Mouse (Mus musculus) heart, postnatal 10 days (tissue): ENCODE data around the gene Fam162b. TPM values are rescaled to one million over a fixed set of nuclear protein-coding genes. Genes with fewer than 3 reads are reported as not detected.

Experiments
- DNase-seq, 2 experiments: peaks; one replicate each; pipeline ENCODE4 v3.0.0; 2021
- intact Hi-C: fragments of 180-260 bp; cut with DNase I; formaldehyde crosslinking; loops from one replicate; pipeline ENCODE4 v1.15.1; 2025
- total RNA-seq, 2 experiments: library from RNA; stranded (reverse); gene quantifications; 2 replicates each; pipeline ENCODE4 v1.2.3; 2021

Gene Fam162b
- total RNA-seq: not detected

- no peak for DNase-seq
- intact Hi-C loops: loop anchor here (5.0 kb wide), 1 partner anchor 67 kb away; no protein-coding TSS in a partner anchor
These were observed at the start of gene Fam162b for GRCm38 (mm10) chr10:51590139-51590574. Fam162b (minus strand) TSS chr10:51590517.

DNA sequence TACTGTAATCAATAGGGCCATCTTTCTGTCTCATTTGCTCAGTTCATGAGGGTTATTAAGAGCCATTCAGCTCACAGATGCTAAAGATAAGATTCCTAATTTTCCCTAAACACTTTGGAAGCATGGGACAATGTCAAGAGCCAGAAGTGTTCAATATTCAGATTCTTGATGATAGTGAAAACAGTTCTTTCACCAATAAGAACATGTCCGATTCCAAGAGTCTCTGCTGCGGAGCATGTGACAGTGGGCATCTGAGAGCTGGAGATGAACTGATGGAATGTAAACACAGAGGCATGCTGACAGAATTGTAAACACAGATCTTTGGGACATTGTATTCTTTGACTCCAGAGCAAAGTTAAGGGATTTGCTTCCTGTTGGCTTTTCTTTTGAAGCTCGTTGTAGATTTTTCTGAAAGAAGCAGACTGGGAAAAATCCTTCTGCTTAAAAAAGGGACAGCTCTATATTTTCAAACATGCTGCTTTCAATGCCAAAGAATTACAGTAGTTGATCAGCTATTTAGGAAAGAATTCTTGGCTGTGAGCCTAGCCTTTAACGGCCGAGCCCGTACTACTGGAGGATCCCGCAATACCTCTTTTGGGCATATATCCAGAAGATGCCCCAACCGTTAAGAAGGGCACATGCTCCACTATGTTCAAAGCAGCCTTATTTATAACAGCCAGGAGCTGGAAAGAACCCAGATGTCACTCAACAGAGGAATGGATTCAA is 41.3 kb upstream of the Fam162b start, which contains the start of gene Gprc6a:
Gene Gprc6a (minus strand): TSS at position 51 of the 726 bp plus-strand sequence.
- no peak for DNase-seq
- intact Hi-C loops: no loop called here

DNA sequence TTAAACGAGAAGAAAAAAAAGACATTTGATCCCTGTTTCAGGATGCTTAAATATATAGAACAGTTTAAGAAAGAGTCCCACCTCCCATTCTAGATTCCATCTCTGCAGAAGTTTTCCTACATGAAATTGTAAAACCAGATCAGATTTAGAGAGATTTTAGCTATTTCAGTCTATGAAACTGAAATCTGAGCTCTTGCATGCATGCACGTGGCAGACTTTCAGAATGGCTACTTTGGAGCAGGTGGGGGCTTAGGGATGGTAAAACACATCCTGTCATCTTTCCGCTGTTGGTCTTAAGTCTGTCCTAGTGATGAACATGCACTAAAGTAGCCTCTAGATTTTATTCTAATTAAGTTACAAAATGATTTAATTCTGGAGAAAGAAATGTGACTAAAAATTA is 30.9 kb upstream of the Fam162b start:
- intact Hi-C loops: no loop called here
- DNase-seq: no peak

DNA sequence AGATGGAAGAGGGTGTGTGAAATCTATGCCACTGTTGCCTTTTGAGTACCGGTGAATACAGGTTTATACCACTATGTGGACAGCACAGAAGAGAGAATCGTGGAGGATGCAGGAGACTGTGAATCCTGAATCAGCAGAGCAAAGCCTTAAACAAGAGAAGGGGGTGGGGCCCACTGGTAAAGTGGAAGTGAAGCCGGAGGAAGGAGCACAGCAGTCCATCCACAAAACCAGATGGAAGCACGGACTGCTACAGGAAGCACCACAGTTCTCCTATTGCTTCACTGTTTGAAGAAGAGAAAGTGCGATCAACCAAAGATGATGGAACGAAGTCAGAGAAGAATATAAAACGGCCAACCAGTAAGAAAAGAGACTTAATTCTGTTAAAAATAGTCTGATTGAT is 29.8 kb upstream of the Fam162b start:
- intact Hi-C loops: no loop called here
- no peak for DNase-seq

DNA sequence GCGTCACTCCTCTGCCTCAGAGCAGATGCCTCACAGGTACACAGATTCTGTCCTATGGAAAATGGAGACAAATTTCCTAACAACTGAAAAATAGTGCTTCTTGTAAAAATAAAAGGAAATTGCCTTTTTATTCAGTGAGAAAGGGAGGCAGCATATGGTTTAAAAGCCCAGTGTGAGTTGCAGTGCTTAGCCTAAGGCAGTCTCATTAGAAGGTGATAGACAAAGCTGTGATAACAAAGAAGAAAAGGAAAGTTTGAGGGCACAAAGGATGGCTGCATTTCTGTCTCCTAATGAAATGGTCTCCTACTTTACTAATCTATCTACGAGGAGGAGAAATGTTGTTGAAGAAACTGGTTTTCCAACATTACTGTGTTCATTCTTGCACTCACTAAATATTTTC is 28.2 kb upstream of the Fam162b start:
- intact Hi-C loops: no loop called here
- DNase-seq: no peak

DNA sequence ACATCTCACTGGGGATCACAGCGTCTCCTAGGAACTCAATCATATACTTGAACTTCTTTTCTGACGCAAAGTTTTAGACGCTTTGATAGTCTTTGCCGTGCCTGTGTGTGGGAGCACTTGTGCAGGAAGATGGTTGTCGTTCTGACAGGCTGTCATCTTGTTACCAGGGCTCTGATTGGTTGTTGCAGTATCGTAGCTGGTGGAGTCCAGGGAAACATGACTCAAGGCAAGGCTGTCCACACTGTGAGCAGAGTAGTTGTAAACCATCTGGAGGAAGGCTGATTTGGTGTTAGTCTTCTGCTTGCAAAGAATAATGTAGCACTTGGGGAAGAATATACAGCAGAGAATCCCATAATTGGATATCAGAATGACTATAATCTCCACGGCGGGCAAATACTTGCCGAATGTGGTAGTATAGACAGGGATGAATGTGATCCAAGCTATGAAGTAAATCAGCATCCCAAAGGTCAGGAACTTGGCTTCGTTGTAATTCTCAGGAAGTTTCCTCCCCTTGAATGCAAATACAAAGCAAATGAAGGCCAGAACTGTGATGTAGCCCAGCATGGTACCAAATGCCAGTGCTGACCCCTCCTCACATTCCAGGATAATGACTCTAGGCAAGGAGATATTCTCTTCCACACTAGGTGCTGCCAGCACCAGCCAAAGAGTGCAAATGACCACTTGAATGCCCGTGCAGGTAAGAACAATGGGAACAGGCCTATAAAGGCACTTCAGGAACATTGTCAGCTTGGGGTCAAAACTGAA is 24.7 kb upstream of the Fam162b start:
- intact Hi-C loops: no loop called here
- no peak for DNase-seq

- DNase-seq: no peak
- intact Hi-C loops: no loop called here
These were observed 23.1 kb upstream of the Fam162b start for GRCm38 (mm10) chr10:51613421-51613820.

DNA sequence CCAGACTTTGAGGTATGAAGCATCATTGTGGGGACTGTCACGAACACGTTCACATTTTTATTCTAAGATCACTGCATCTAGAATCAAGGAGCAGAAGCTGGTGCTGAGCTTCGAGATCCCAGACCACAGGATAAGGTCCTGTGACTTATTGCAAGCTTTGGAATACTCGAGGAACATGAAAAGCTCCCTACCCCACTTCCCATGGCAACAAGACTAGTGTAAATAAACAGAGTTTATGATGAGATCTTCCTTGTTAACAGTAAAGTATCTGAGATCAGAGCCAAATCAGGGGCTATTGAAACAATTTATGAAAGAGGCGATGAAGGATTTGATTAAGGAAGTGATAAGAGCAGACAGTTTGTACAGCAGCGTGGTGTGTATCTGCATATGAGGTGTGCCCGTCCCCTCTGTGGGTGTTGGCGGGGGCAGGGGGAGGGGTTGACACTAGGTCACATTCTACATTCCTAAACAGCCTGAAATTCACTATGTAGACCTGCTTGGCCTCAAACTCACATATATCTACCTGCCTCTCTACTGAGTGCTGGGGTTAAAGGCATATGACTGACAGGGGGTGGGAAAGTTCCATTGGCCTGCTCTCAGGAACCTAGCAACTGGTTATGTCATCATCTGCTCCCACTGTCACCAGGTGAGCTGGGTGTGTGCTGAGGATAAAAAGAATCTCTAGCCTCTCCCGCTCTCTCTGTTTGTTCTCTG is 21.8 kb upstream of the Fam162b start:
- no peak for DNase-seq
- intact Hi-C loops: no loop called here

DNA sequence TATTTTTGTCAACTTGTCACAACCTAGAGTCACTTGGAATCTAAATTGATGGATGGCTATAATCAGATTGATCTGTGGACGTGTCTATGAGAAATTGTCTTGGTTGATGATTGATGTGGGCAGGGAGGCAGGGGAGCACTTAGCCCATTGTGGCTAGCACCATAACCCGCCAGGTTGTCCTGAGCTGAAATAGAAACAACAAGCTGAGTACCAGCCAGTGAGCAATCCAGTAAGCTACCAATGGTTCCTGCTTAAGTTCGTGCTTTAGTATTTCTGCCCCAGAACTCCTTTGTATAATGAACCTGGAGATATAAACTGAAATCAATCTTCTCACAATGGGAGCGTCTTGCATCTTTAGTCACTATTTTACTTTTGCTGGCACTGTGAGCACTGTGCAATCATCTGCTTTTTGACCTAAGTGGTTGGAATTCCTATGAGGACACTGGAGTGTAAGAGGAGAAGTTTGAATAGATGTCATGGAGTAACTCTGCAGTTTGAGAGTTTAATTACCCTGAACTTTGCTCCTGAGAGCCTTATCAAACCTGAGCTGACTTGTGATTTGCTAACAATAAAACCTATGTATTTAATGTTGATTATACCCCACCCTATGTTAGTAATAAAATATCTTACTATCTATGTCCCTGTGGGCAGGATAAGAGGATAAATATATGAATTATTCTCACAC is 19.6 kb upstream of the Fam162b start:
- intact Hi-C loops: no loop called here

GRCm38 (mm10) chr10:51596928-51597635 is 6.8 kb upstream of the Fam162b start:
- intact Hi-C loops: no loop called here
- no peak for DNase-seq

More for the DNA sequence above, 19.6 kb upstream of the Fam162b start:
- no peak for DNase-seq

GRCm38 (mm10) chr10:51595001-51595931 is 4.9 kb upstream of the Fam162b start:
- DNase-seq: peak; percentile 10 to 35
- intact Hi-C loops: no loop called here

GRCm38 (mm10) chr10:51591574-51591973 is 1.3 kb upstream of the Fam162b start:
- intact Hi-C loops: loop anchor here (5.0 kb wide), 1 partner anchor 66 kb away; no protein-coding TSS in a partner anchor
- no peak for DNase-seq

- DNase-seq: no peak
- intact Hi-C loops: no loop called here
These were observed 5.4 kb downstream of the Fam162b start for GRCm38 (mm10) chr10:51584919-51585318.

- intact Hi-C loops: no loop called here
- DNase-seq: no peak
These were observed 5.9 kb downstream of the Fam162b start for GRCm38 (mm10) chr10:51584378-51584777.

GRCm38 (mm10) chr10:51571225-51571996 is 18.9 kb downstream of the Fam162b start:
- DNase-seq: no peak
- intact Hi-C loops: no loop called here

DNA sequence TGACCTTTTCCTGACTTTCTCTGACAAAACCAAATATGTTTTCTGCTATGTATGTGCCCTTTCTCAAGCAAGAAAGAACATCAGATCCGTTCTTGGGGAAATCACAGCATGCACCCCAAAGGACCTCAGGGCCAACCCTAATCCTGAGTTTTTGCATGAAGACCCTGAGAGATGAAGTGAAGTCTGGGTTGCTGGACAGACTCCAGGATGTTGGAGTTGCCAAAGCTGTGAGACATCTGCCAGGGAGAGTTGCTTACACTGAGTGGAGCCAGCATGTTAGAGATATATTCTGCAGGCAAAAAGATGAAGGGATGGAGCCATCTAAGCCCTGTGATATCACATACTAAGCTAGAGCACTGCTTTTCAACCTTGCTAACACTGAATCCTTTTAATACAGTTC is 34.3 kb downstream of the Fam162b start:
- DNase-seq: no peak

DNA sequence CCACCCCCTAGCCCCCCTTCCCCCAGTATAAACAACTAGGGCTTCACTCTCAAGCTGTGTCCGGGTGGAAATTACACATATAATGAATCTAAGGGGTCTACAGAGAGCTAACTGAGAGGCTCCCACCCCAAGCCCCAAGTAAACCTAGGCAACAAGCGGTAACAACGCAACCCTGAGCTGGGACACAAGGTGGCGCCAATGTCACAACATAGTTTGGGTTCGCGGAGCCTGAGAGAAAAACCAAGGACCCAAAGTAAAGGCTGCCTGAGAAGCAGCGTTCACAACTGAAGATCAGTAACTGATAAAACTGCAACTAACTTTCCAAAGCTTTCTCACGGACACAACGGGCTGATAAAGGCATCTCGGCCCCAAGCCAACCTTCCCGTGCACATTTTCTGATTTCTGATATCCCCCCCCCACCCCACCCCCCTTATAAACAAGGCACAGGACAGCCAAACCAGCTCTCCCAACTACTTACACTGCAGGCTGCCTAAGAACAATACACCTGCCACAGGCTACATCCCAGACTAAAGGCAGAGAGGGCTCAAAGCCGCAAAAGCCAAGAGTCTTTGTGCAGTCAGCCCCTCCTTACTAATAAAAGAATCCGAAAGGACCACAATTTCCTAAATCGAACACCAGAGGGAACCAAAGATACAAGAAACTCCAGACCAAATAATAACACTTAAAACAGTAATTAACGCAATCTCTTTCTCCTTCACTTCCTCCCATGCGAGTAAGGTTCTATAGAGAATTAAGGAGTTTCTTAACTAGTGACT is 36.8 kb downstream of the Fam162b start:
- intact Hi-C loops: loop anchor here (5.0 kb wide), 1 partner anchor 109 kb away; no protein-coding TSS in a partner anchor
- peak; percentile 71 to 80 for DNase-seq

More for the DNA sequence above, 34.3 kb downstream of the Fam162b start:
- intact Hi-C loops: no loop called here
